Mouse (Mus musculus) stomach, embryonic 16.5 days (tissue): ENCODE data around the gene 2310061I04Rik. TPM values are rescaled to one million over a fixed set of nuclear protein-coding genes. Genes with fewer than 3 reads are reported as not detected.

Experiments
- ATAC-seq: fragments of 200-750 bp; cut with Nextera tagmentation; 2 replicates; pipeline ENCODE4 v1.8.0; 2017; ENCODE audit warnings: moderate number of reproducible peaks, moderate TSS enrichment; ENCODE audit not compliant: insufficient read depth, low FRiP score
- H3K27ac ChIP-seq: fragments of 300-500 bp; sonication (generic); 2 replicates; pipeline ENCODE4 v1.5.1; 2014; ENCODE audit warnings: low read length
- H3K27me3 ChIP-seq: fragments of 300-500 bp; sonication (generic); 2 replicates; pipeline ENCODE4 v1.6.1; 2014; ENCODE audit warnings: low read length, control low read depth, mixed read lengths; ENCODE audit not compliant: control insufficient read depth, insufficient read depth
- H3K36me3 ChIP-seq: fragments of 300-500 bp; sonication (generic); 2 replicates; pipeline ENCODE4 v1.6.1; 2014; ENCODE audit warnings: low read length; ENCODE audit not compliant: control insufficient read depth, insufficient read depth
- H3K4me1 ChIP-seq: fragments of 300-500 bp; sonication (generic); 2 replicates; pipeline ENCODE4 v1.6.1; 2014; ENCODE audit warnings: low read length, control low read depth, mixed read lengths; ENCODE audit not compliant: control insufficient read depth, insufficient read depth
- H3K4me2 ChIP-seq: fragments of 300-500 bp; sonication (generic); 2 replicates; pipeline ENCODE4 v1.6.1; 2014; ENCODE audit warnings: low read depth, low read length, mixed read lengths
- H3K4me3 ChIP-seq: fragments of 300-500 bp; sonication (generic); replicated peaks from 2 replicates; pipeline ENCODE4 v1.5.1; 2014; ENCODE audit warnings: mild to moderate bottlenecking, low read length
- H3K9ac ChIP-seq: fragments of 300-500 bp; sonication (generic); 2 replicates; pipeline ENCODE4 v1.6.1; 2014; ENCODE audit warnings: low read length
- H3K9me3 ChIP-seq: fragments of 300-500 bp; sonication (generic); replicated peaks from 2 replicates; pipeline ENCODE4 v1.6.1; 2016; ENCODE audit warnings: low read length, control low read depth; ENCODE audit not compliant: control insufficient read depth
- WGBS: fragments of 180-500 bp; shearing (Covaris S2); extraction: QIAGEN DNeasy Blood & Tissue Kit; methylation state at CpG from one replicate; pipeline ENCODE4 v1.1.7; 2014; 5-methylcytosine and 5-hydroxymethylcytosine counted together
- polyA plus RNA-seq: library from polyadenylated mRNA; unstranded; fragments of >200 nt; fragmentation: Nextera tagmentation; extraction: Ambion mirVana; gene quantifications from 2 replicates; pipeline ENCODE4 v1.2.1, GENCODE M21; 2015

The 2310061I04Rik gene
- polyA plus RNA-seq, 1 experiment from 2014 or later, result 19.1 TPM

DNA sequence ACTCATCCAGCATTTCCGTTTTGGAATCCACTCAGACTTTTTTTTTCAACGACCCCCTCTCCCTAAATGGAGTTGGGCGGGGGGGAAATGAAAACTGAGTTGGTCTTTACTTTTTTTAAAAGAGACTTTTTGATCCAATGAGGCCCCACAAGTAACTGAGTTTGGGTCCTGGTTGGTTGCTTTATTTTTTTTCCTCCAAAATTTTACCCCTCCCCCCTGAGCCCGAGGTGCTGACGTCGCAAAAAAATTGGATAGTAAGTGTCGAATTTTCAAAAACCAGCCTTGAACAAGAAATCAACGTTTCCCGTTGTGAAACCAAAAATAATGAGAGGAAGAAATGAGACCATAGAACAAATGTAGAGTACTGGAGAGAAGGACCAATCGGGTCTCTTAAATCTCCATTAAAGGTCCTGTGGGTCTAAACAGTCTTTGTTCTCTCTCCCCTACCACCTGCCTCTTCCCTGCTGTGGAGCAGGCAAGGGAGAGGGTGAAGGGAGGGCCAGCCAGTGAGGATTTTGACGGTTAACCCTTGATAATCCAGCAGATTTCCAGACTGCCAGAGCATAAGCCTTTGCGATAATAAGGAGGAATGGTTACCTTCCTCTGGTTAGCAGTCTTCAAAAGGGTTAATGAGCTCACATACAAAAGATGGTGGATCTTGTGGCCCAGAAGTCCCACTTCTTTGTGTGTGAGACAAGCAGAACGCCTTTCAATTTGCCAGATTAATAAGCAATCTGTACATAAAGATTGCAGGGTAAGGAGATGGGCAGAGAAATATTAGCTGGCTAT is 20.4 kb upstream of the 2310061I04Rik start:
- WGBS, result 0% methylated on average over 13 of the region's 13 CpGs
- Histone ChIP-seq H3K4me2 (peak overlapping the region; percentile 87), H3K27me3 (no peaks in the 10 kb centered on the region), H3K4me1 (peaks cover 26% of the 10 kb centered on the region), H3K9ac (peak overlapping the region; percentile 95), H3K36me3 (peaks cover 13% of the 10 kb centered on the region; the same call in 1 of the 2 replicates), H3K9me3 (no peaks in the 10 kb centered on the region), H3K27ac (peak overlapping the region; percentile 99), H3K4me3 (peak overlapping the region; percentile 82)
- no peak for ATAC-seq

DNA sequence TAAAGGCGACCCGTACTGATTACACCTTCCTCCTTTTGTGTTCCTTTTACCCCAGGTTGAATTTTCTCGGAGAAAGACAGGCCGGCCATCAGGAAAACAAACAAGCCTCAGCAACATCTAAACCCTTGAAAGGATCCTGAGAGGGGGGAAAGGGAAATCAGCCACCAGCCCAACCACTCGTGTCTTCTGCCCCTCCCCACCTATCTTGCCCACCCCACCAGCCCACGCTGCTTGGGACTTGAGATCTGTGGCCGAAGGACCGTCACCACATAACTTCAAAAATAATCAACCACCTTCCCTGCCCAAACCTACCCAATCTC is 19.9 kb upstream of the 2310061I04Rik start:
- Histone ChIP-seq H3K27me3 (no peaks in the 10 kb centered on the region), H3K27ac (peak overlapping the region; percentile 99), H3K4me2 (peak overlapping the region; percentile 87), H3K36me3 (peaks cover 18% of the 10 kb centered on the region; the same call in 1 of the 2 replicates), H3K4me1 (peaks cover 26% of the 10 kb centered on the region), H3K9me3 (no peaks in the 10 kb centered on the region), H3K9ac (peak overlapping the region; percentile 95), H3K4me3 (peak overlapping the region; percentile 82)
- 0% methylated on average over 8 of the region's 8 CpGs for WGBS
- no peak for ATAC-seq

DNA sequence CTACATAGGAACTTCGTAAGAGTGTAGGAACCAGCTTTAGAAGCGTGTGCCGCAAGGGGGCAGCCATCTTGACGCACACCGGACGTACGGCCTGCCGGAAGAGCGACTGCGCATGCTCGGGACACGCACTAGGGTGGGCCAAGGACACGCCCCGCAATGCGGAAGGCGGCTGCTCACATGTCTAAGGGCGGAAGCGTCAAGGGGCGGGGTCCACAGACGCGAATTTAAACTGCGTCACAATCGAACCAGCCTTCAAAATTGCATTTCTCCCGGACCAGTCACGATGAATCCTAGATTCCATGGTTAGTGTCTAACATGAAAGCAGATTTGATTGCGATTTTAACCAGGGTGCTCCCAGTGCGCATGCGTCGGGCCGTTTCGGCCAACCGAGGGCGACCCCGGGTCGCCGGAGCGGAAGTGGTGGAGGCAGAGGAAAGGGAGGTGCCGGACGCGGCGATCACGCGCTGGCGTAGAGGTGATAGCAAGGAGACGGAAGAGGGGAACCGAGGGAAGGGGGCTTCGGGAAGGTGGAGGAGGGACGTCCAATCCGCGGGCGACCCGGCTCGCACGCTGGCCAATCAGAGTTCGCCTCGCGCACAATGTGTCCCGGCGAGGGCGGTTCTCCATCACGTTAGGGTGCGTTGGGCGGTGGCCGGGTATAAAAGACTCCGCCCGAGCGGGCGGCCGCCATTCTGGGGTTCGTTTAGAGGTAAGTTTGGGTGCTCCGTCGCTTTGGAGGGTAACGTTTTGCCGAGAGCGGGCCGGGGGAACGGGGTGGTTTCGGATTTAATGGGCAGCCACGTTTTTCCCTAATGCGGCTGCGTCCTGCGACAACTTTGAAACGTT is 19.3 kb upstream of the 2310061I04Rik start, which contains the start of the genes Mrps18b and Ppp1r10:
TSS of gene Mrps18b (minus strand) at position 93 of the 846 bp plus-strand sequence.
TSS of gene Ppp1r10 (plus strand) at position 138 of the 846 bp plus-strand sequence.
- Histone ChIP-seq H3K27me3 (no peaks in the 10 kb centered on the region), H3K27ac (peak within 1 kb of the TSS; percentile 99), H3K9ac (peak within 1 kb of the TSS; percentile 95), H3K9me3 (no peaks in the 10 kb centered on the region), H3K4me1 (peaks cover 26% of the 10 kb centered on the region), H3K4me3 (peak within 1 kb of the TSS; percentile 82), H3K4me2 (peak within 1 kb of the TSS; percentile 88), H3K36me3 (peaks cover 18% of the 10 kb centered on the region; the same call in 1 of the 2 replicates)
- WGBS, result under 1% methylated on average over 83 of the region's 83 CpGs
- peak; percentile 96 for ATAC-seq

DNA sequence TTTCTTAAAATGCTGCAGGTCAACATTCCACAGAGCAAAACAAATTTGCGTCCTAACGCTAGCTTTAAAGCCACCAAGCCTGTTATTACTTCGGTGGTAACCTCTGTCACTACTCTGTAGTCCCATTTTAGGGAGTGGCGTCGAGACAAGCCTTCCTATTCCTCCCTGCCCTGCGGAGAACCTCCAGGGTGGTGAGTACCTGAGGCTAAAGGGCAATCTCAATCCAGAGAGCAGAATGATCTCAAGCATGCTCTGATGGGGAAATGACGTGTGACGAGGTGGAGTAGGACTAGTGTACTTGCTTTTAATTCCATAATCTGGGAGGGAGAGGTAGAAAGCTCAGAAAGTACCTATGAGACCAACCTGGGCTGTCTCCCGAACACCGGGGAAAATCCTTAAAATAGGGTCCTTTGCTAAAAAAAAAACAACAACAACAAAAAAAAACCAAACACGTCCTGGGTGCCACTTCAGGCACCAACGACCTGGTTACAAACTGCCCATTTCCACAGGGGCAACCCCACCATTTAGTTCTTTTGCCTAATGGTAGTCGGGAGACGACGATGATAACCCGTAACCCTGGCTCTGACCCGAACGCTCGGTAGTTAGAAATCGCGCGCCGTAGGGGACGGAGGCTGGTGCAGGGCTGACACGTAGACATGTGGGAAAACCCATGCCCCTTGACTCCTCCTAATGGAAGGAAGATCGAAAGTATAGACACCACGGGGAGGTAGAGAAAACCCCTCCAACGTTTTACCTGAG is 18.5 kb upstream of the 2310061I04Rik start:
- Histone ChIP-seq H3K4me2 (peak overlapping the region; percentile 88), H3K9ac (peak overlapping the region; percentile 95), H3K27ac (peak overlapping the region; percentile 99), H3K36me3 (peaks cover 18% of the 10 kb centered on the region; the same call in 1 of the 2 replicates), H3K4me1 (peaks cover 21% of the 10 kb centered on the region), H3K27me3 (no peaks in the 10 kb centered on the region), H3K9me3 (no peaks in the 10 kb centered on the region), H3K4me3 (peak overlapping the region; percentile 82)
- 2% methylated on average over 28 of the region's 28 CpGs for WGBS
- no peak for ATAC-seq

DNA sequence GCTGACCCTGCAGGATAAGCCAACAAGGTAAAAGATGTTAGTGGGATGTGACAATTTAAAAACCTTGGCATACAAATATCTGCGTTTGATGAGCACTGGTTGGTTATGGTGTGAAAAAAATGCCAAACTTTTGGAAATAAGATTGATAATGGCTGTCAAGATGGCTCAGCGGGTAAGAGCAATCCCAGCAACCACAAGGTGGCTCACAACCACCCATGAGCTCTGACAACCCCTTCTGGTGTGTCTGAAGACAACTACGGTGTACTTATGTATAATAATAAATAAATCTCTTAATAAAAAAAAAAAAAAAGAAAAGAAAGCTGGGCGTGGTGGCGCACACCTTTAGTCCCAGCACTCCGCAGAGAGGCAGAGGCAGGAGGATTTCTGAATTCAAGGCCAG is 17.7 kb upstream of the 2310061I04Rik start:
- peak overlapping the region; percentile 82 for H3K4me3 ChIP-seq

DNA sequence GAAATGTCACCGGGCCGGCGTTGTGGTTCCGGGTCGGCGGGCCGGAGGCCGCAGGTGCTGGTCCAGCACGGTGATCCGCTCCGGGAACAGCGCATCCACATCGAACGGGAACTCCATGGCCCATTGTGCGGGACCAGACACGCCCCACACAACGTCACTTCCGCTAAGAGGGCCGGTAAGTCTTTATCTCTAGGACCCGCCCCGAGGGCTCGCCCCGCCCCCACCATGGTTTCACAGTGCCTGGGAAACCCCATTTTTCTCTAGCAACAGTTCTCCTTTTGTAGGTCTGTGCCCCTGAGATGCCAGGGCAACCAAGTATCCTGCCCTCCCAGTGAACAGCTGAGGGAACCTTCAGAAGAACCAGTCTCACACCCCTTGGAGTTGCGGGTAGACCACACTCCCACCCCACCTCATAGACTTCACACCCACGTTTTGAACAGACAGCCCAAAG is 12.7 kb upstream of the 2310061I04Rik start, which contains the start of gene Atat1:
TSS of gene Atat1 (minus strand) at position 157 of the 451 bp plus-strand sequence.
- 2% methylated on average over 25 of the region's 25 CpGs for WGBS

More for the DNA sequence above, 17.7 kb upstream of the 2310061I04Rik start:
- 71% methylated on average over 6 of the region's 6 CpGs for WGBS
- no peaks in the 10 kb centered on the region for H3K9me3 ChIP-seq
- ATAC-seq, result no peak
- no peaks in the 10 kb centered on the region for H3K27me3 ChIP-seq
- peaks cover 18% of the 10 kb centered on the region; the same call in 1 of the 2 replicates for H3K36me3 ChIP-seq
- H3K4me2 ChIP-seq, result peak overlapping the region; percentile 88; the same call in 1 of the 2 replicates
- H3K9ac ChIP-seq, result peak overlapping the region; percentile 95; the same call in 1 of the 2 replicates
- H3K27ac ChIP-seq, result no peak overlapping the region
- H3K4me1 ChIP-seq, result peaks cover 16% of the 10 kb centered on the region

DNA sequence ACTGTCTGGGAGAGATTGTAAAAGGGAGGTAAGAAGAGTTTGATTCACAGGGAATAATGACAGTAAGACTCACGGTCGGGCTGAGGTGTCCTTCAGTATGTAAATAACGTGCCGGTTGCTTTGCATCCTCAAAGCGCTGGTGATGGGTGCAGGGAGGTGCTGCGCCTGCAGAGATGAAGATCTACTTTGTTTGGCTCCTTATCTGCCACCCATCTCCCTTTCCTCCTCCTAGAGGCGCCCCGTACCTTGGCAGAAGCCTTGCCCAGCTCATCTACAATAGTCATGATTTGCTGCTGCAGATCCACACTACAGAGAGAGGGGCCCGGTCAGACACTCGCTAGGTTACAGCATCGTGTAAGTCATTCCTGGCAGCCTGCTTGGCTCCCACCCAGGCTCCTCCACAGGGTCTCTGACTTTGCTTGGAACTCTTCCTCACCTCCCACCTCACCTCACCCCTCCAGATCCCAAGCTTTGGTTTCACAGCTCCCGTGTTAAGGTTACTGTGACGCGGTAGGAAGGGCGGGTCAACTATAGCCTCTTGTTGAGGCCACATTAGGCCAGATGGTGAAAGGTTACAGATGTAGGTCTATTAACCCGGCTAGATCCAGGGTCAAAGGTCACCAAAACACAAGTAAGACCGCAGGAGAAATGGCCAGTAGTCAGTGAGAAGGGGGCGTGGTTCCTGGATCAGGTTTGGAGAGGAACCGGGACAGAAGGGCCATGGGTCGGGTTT is 12.1 kb upstream of the 2310061I04Rik start:
- H3K4me1 ChIP-seq, result peaks cover 12% of the 10 kb centered on the region
- H3K36me3 ChIP-seq, result peaks cover 20% of the 10 kb centered on the region; the same call in 1 of the 2 replicates
- 16% methylated on average over 20 of the region's 20 CpGs for WGBS
- H3K4me2 ChIP-seq, result peak overlapping the region; percentile 99
- no peaks in the 10 kb centered on the region for H3K27me3 ChIP-seq
- H3K9ac ChIP-seq, result peak overlapping the region; percentile 81
- peak overlapping the region; percentile 60 for H3K27ac ChIP-seq
- H3K9me3 ChIP-seq, result no peaks in the 10 kb centered on the region
- ATAC-seq, result peak; percentile 25; the same call in 1 of the 2 replicates
- peak overlapping the region; percentile 66 for H3K4me3 ChIP-seq

More for the DNA sequence above, 12.7 kb upstream of the 2310061I04Rik start, which contains the start of gene Atat1:
- peak; percentile 91 for ATAC-seq
- Histone ChIP-seq H3K9me3 (no peaks in the 10 kb centered on the region), H3K4me3 (peak within 1 kb of the TSS; percentile 66), H3K36me3 (peaks cover 23% of the 10 kb centered on the region; the same call in 1 of the 2 replicates), H3K27me3 (no peaks in the 10 kb centered on the region), H3K4me2 (peak within 1 kb of the TSS; percentile 99), H3K27ac (peak within 1 kb of the TSS; percentile 83), H3K9ac (peak within 1 kb of the TSS; percentile 81), H3K4me1 (peaks cover 12% of the 10 kb centered on the region)

DNA sequence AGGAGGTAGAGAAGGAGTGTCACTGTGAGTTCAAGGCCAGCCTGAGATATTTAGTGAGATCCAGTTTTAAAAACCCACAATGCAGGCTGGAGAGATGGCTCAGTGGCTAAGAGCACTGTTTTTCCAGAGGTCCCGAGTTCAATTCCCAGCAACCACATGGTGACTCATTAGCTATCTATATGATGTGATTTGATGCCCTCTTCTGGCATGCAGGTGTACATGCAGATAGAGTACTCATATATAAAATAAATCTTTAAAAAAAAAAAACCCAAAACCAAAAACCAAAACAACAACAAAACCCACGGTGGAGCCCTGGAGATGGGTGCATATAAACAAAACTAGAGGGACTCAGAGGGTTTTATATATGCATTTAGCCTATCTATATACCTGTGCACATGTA is 10.4 kb upstream of the 2310061I04Rik start:
- Histone ChIP-seq H3K9ac (no peak overlapping the region), H3K4me2 (no peak overlapping the region), H3K4me3 (no peak overlapping the region), H3K4me1 (peaks cover 12% of the 10 kb centered on the region), H3K9me3 (no peaks in the 10 kb centered on the region), H3K36me3 (0 out of 2 replicates have a peak, but pooled peaks cover 16% of the 10 kb centered on the region), H3K27me3 (no peaks in the 10 kb centered on the region), H3K27ac (no peak overlapping the region)
- 79% methylated on average over 2 of the region's 2 CpGs for WGBS
- ATAC-seq, result no peak
